Mouse (Mus musculus): ENCODE measurements at regions not wholly inside any gene's neighbourhood (a gene's known extent, or its start where the extent isn't known, plus 50 kb on each side); places are given as distances from the start of the nearest gene placed in this dataset.
A peak's percentile ranks its signal among the peaks of the same experiment; 100 is the strongest.

DNA sequence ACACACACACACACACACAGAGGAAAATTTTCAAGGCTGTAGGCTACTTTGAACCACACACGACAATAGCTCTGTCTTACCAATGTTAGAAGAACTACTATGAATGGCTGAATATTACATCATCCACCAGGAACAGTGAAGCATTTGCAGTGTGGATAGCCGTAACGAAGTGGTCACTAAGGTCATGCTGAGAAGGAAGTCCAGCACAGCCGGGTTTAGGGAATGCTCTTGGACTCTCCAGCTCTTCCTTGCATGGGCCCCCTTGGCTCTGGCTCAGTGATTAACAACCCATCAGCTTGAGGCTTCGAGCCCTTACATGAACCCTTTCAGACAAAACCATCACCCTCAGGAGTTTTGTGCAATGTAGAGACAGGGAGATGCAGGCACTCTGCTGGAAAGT, 245.3 kb downstream of the Adamts20 start:
- DNase-seq (ENCODE audit: low spot score in 2 of 2), result no peak

DNA sequence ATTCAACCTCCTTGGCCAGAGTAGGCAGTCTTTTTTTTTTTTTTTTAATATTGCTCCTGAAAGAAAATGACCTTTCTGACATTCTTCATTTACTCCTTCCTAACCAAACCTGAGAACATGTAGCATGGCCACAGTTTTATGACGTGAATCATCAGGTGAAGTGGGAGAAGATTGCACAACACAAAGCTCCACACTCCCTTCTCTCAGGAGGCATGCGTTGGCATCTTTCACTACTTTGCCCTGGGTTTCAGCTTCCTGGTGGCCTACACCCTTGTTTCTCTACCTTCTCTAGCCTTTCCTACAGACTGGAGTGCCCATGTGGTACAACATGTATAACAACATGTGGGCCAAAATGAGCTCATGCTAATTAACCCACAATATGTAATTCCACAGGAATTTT, 248.5 kb downstream of the Adamts20 start:
- no peak for DNase-seq (ENCODE audit: low spot score in 2 of 2)

DNA sequence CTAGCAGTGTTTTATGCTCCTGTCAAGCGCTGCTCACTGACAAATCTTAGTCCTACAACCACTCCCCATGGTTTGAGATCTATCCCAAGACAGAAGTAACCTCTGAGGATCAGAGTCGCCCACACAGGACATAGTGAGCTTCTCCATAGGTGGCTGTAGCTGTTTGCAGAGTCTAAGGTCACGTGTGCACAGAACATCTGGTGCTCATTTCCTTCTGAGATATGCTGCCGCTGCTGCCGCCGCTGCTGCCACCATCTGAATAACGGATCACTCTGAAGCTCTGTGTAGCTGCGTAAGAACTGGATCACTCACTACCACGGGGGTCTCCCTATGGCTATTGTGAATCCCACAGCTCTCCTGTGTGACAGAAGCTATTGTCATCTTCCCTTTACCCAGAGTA, 250.8 kb downstream of the Adamts20 start:
- DNase-seq (ENCODE audit: low spot score in 2 of 2), result peak in 1 of 2 experiments; percentile 34

DNA sequence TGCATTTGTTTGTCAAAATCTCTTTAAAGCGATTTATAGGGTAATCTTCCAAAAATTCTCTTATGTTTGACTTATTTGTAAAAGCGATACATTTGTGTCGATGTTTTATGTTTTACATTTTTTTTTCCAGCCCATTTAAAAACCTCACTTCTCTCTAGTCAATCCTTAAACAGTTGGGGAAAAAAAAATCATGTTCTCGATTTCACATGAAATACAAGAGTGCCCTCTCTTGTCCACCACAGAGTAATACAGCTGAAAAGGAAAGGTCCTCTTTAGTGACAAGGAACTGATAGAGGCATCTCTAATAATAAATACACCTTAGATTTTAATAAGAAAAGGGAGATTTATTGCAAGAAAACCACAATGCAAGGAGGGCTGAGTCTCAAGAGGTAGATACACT, 251.8 kb downstream of the Adamts20 start:
- DNase-seq (ENCODE audit: low spot score in 2 of 2), result no peak

DNA sequence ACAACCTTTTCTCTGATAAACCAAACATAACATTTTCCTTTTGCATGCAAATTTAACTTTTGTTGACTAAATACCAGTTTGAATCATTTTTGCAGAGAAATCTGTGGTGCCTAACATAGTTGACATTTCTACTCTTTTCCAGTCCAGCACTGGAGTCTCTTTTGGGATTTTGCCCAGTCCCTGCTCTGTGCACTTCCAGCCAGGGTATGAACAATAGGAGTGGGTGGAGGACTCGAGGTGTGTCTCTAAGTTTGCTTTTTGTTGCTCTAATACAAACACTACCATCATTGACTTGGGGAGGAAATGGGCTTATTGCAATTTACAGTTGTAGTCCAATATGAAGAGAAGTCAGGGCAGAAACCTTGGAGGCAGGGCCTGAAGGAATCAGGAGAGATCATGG, 256.7 kb downstream of the Adamts20 start:
- no peak for DNase-seq (ENCODE audit: low spot score in 2 of 2)

DNA sequence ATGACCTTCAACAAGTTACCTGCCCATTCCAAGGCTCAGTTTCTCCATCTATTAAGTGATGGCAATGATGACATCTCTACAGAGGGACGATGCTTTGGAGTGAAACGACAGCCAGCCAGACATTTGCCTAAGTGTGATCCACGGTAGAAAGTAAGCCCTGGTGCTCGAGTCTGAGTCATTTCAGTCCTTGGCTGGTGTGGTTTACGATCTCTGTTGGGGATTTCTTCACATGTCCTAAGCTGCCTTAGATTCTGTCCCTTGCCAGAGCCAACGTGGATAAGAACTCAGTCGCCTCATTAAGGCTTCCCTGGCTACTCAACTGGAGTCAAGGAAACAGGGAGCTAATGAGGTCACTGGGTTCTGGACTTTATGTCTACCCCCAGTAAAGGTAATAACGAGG, 258.8 kb downstream of the Adamts20 start:
- DNase-seq (ENCODE audit: low spot score in 2 of 2), result no peak

DNA sequence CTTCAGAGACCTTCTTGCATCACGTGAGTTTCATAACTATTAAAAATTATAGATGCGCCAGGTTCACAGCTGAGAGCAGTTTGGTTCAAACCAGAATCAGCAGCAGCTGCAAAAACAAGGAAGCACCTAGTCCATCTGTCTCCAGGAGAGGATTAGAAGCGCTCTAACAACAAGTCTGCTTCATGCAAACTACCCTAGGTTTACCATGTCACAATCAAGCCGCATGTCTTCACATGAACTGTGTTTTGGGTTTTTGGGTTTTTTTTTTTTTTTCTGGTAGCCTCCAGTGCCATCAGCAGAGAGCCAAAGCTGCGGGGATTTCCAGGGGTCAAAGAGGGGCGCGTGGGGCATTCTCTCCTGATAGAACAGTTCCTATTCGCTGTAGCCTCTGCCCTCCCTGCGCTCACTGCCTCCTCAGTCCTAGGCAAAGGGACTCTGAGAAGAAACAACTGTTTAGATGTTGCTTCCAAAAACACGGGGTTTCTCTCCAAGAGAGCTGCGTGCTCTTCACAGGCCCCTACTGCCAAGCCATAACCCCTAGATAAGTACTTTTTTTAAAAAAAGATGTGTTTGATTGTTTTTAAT, 259.8 kb downstream of the Adamts20 start:
- no peak for DNase-seq (ENCODE audit: low spot score in 2 of 2)

DNA sequence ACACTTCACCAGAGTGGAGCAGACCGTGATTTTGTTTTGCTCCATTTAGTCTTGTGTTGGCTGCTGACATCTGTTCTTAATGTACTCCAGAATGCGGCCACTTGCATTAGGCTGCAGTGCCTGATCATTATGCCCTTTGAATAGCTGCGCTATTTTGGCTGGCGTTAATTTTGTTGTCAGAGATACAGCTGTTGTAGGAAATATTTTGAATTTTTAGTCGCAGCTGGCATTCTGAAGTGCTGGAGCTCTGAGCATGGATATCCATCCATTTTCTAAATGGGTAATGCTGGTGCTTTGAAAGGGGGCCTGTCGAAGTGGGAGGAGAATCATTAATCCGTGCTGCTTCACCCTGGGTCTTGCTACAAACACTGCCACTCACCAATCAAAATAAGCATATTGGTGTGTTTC, 275.1 kb downstream of the Adamts20 start:
- DNase-seq (ENCODE audit: low spot score in 2 of 2), result peak in 1 of 2 experiments; percentile 42

DNA sequence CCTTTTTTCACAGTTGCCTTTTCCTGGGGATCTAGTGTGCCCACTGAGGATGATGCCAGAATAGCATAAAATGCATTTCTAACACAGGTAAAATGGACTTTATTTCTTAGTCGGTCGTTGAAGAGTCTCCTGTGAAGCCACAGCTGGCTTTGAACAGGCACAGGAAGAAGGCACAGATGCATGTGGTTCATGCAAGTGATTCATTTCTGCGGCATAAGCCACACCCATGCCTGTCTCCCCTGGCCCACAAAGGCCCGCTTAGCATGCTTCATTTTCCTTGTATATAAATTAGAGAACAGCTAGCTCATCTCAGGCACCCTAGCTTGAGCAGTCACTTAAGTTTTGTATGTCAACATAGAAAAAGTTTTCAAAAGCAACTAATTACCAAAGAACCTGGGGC, 277.6 kb downstream of the Adamts20 start:
- no peak for DNase-seq (ENCODE audit: low spot score in 2 of 2)

DNA sequence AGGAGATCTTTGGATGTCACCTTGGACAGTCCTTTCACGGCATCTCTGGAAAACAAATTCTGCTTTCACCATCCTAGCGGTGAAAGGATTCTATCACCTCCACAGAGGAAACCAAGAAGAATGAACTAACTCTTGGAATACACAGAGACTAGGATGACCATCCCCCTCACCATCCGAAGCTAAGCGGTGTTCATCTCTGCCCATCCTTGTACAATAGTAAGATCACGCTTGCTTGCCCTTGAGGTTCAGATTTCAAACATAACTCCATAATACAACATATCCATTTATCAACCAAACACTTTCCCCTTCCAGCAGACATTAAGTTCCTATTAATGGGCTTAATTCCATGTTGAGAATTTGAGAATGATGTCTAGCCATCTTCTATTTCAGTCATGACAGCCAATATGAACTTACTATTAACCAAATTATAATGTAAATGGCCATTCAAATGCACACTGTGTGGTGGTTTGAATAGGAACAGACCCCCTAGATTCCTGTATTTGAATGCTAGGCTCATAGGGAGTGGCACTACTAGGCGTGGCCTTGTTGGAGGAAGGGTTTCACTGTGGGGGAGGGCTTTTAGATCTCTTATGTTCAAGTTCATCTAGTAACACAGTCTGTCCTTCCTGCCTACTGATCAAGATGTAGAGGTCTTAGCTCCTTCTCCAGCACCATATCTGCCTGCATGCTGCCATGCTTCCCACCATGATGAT, 281.4 kb downstream of the Adamts20 start:
- DNase-seq (ENCODE audit: low spot score in 2 of 2), result no peak

DNA sequence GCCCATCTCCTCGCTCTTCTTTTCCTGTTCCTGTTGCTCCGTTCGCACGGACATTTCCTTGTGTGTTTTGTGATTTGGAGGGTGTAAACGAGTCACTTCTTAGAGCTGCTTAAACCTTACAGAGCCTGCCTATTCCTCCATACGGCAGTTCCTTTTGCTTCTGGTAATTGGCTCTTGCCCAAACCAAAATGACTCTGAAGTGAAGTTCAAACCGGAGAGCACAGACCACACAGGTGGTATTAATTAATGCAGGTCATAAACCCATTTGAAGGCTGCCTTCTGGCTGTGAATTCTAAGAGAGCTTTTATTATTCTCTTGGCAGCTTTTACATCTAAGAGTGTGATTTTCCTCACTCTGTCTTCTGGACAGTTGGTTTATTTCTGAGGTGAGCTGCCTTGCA, 291.1 kb downstream of the Adamts20 start:
- no peak for DNase-seq (ENCODE audit: low spot score in 2 of 2)

DNA sequence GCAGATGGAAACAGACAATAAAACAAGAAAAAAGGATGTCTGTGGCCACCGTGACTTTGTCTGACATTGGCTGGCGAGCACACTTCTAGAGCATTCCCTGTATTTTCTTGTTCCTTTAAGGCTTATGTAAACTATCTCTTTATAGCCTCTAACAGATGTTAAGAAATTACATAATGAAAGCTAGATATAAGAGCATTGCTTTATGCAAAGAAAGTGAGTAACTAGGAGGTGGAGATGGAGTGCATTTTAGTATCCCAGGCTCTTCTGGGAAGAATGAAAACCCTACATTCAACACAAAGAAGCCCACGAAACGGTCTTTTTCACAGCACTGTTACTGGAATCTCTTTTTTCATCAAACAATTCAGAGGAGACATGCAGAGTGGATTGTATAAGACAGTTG, 304.4 kb downstream of the Adamts20 start:
- no peak for DNase-seq (ENCODE audit: low spot score in 2 of 2)

DNA sequence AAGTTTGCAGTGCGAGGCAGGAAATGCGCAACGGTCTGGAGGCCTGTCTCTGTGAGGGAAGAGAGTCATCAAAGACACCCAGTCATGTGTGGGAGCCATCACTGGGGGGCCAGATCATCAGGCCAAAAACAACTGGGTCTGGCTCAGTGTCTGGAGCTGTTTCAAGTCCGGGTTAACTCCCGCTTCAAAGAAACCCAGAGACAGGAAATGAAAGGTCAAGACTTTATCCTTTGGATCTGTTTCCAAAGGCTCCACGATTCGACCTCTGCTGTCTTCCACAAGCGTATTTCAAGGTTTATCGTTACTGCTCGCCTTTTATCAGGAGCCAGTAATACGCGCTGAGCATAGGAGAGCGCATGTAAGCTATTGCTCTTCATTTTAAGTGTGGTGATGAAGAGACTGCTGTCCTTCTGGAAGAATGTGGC, 325.7 kb downstream of the Adamts20 start:
- DNase-seq (ENCODE audit: low spot score in 2 of 2), result peak in 1 of 2 experiments; percentile 24

DNA sequence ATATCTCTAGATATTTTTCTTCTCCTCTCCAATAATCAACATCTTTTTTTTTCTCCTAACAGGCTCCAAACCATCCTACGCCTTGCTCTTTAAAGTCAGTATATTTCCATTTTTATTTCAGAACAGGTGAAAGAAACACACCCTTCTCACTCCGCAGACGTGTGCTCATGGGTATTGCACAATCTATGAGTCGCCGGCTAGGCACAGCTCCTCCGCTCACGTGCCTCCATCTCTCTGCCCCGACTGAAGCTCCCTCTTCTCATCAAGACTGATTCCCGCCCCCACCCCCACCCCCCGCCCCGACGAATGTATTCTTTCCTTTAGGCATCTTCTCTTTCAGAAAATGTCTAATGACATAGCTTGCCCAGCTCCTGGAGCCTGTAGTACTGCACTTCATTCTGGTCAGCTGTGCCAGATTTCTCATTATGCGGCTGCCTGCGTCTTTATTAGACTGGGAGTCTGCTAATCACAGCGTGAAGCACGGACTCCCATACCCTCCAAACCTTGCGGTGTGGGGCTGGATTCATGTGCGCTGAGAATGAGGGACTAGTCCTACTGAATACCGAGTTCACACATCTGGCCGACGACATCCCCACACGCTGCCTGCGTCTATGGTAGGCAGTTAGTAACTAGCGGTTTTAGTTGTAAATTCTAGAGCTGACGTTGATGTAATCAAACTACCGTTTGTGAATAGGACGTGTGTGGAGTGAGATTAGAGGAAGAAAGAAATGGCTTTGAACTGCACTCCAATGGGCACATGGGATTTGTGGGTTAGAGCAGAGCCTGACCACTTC, 327.9 kb downstream of the Adamts20 start:
- DNase-seq (ENCODE audit: low spot score in 2 of 2), result peak; percentile 23 to 25

DNA sequence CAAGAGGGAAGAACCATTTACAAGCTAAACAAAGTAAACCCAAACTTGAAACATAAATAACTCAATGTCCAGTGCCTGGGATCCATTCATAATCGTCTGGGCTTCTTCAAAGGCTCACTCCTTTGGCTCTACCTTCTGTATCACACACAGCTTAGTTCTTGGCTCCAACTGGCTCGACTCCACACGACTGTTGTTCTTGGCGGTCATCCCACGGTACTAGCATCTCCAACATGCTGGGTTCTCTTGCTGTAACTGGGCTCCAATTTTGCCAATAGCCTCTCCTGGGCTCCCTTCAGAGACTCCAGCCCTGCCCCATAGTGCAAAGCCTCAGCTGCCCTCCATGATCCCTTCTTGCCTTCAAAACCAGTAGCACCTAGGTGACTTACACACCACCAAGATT, 352.4 kb downstream of the Adamts20 start:
- DNase-seq (ENCODE audit: low spot score in 2 of 2), result peak; percentile 55 to 56

DNA sequence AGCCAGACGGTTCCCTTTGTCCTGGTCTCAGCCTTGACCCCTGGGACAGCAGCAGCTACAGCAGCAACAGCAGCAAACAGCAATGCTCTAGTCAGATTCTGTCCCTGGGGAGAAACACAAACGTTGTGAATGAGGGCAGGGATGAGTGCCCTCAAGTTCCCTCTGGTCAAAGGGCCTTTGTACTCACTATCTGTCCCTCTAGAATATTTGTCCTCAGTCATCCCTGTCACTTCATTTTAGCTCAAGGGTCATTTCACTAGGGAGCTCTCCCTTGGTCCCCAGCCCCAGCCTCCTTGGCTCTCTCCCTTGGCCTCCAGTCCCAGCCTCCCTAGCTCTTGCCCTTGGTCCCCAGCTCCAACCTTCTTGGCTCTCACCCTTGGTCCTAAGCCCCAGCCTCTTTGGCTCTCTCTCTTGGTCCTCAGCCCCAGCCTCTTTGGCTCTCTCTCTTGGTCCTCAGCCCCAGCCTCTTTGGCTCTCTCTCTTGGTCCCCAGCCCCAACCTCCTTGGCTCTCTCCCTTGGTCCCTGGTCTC, 358.0 kb downstream of the Adamts20 start:
- DNase-seq (ENCODE audit: low spot score in 2 of 2), result no peak

DNA sequence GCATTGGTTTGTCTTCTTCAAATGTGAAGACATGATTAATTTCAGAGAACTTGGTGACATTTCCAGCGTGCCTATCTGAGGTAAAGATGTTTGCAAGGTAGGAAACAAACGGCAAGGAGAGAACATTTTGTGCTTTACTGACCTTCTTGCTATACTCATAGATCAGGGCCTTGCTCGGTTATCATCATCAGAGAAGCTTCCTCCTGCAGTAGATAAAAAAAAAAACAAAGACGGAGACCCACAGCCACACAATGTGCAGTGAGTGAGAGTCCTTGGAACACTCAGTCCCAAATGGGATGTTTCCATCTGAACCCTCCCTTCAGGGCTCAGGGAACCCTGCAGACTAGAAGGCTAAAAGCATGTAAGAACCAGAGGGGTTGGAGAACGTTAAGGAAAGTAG, 374.6 kb downstream of the Adamts20 start:
- DNase-seq (ENCODE audit: low spot score in 2 of 2), result no peak

DNA sequence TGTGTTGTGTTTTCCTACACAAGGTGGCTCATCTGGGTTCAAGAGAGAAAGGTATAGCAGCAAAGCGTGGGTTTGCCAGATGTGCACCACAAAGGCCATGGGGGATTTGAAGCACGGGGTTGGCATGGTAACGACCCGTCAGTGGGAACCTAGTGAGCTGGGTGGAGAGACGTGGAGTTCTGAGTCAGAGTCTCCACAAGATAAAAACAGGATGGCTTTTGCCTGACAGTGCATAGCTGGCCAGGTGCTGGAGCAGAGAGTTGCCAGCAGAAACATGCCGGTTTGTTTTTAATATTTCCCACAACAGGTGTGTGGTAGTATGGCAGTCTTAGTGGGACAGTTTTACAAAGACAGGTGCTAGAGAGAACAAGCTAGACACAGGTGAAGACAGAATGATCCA, 375.4 kb downstream of the Adamts20 start:
- DNase-seq (ENCODE audit: low spot score in 2 of 2), result no peak

DNA sequence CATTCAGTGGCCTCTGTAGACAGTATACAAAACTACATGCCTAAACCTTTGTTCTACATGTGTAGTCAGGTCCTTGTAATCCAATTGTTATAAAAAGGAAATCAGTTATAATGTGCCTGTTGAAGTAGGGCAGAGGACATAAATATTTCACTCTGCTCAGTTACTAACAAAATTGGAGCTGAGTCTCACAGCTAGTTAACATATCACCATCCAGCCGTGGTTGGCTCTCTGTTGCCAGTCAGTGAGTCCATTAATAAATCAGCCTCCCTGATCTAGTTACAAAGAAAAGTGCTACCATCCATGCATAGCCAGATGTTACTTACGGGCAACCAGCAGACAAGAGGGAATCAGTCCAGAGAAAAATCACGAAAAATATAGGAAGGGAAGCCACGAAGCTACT, 382.8 kb downstream of the Adamts20 start:
- DNase-seq (ENCODE audit: low spot score in 2 of 2), result no peak

DNA sequence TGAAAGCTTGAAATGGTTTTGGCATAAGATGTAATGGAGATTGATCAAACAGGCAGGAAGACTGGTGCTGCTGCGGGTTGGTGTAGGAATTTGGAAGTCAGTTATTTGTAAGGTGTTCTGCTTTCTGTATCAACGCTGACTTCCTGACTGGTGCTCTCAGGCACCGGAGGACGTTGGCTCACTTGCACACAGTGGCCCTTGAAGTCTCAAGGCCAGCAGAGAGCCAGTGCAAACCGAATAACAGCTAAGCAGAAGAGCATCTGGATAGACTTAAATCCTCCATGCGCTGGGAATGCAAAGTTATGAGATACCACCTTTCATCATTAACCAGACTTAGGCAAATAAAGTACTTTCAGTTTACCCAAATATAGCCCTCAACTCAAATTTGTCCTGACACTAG, 388.2 kb downstream of the Adamts20 start:
- DNase-seq (ENCODE audit: low spot score in 2 of 2), result no peak

DNA sequence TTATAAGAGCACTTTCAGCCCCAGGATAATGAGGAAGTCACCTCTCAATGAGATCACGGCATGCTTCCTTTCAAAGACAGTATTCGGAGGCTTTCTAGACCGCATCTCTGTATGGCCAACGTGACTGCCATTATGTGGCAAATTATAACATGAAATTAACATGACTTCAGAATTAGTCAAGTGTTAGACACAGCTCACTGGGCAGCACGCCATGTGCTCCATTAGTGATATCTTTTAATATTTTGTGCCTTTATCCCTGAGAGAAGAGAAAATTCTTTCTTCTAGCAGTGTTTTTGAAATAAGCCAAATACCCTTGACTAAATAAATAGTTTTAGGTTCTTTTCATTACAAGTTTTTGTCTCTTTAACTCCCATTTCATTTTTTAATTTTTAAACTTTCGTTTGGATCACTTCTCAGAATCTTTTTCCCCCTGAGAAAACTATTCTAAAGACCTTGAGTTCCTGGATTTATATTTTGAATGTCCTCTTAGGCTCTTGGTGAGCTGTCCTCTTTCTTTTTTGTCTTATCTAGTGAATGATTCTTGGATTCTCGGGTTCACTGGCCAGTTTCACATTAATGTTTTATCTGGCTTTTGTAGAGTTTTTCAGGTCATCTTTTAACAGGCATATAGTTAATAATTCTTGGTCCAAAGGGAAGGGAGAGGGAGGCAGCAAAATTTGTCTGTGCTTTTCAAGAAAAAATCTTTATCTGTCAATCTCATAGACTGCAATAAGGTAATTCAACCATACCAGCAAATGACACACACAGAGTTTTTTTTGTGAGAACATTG, 390.9 kb downstream of the Adamts20 start:
- no peak for DNase-seq (ENCODE audit: low spot score in 2 of 2)

DNA sequence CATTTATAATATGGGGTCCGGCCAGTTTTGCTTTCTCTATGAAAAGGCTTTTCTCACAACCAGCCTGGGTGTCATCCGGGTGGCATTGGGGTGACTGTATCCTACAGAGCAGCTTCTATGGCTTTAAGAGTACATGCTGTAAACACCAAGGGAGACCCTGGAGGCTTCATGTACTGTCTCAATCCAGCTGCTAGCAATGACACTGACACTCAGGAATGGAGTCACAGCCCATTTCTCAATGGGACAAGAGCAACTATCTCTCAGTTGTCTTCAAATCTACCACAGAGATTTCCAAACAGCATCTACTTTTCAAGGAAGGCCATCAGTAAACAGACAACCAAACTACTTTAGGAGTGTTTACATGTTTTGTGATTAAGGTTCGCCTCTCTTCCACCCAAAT, 397.5 kb downstream of the Adamts20 start:
- DNase-seq (ENCODE audit: low spot score in 2 of 2), result no peak
